Mouse (Mus musculus) stomach, embryonic 16.5 days (tissue): Measurements from ENCODE around the gene Gm48551. TPM values are rescaled to one million over a fixed set of nuclear protein-coding genes. Genes with fewer than 3 reads are reported as not detected.

Source experiments
- ATAC-seq: fragments of 200-750 bp; cut with Nextera tagmentation; 2 replicates; pipeline ENCODE4 v1.8.0; 2017; ENCODE audit warnings: moderate number of reproducible peaks, moderate TSS enrichment; ENCODE audit not compliant: insufficient read depth, low FRiP score
- H3K27ac ChIP-seq: fragments of 300-500 bp; sonication (generic); 2 replicates; pipeline ENCODE4 v1.5.1; 2014; ENCODE audit warnings: low read length
- H3K27me3 ChIP-seq: fragments of 300-500 bp; sonication (generic); 2 replicates; pipeline ENCODE4 v1.6.1; 2014; ENCODE audit warnings: low read length, control low read depth, mixed read lengths; ENCODE audit not compliant: control insufficient read depth, insufficient read depth
- H3K36me3 ChIP-seq: fragments of 300-500 bp; sonication (generic); 2 replicates; pipeline ENCODE4 v1.6.1; 2014; ENCODE audit warnings: low read length; ENCODE audit not compliant: control insufficient read depth, insufficient read depth
- H3K4me1 ChIP-seq: fragments of 300-500 bp; sonication (generic); 2 replicates; pipeline ENCODE4 v1.6.1; 2014; ENCODE audit warnings: low read length, control low read depth, mixed read lengths; ENCODE audit not compliant: control insufficient read depth, insufficient read depth
- H3K4me2 ChIP-seq: fragments of 300-500 bp; sonication (generic); 2 replicates; pipeline ENCODE4 v1.6.1; 2014; ENCODE audit warnings: low read depth, low read length, mixed read lengths
- H3K4me3 ChIP-seq: fragments of 300-500 bp; sonication (generic); replicated peaks from 2 replicates; pipeline ENCODE4 v1.5.1; 2014; ENCODE audit warnings: mild to moderate bottlenecking, low read length
- H3K9ac ChIP-seq: fragments of 300-500 bp; sonication (generic); 2 replicates; pipeline ENCODE4 v1.6.1; 2014; ENCODE audit warnings: low read length
- H3K9me3 ChIP-seq: fragments of 300-500 bp; sonication (generic); replicated peaks from 2 replicates; pipeline ENCODE4 v1.6.1; 2016; ENCODE audit warnings: low read length, control low read depth; ENCODE audit not compliant: control insufficient read depth
- WGBS: fragments of 180-500 bp; shearing (Covaris S2); extraction: QIAGEN DNeasy Blood & Tissue Kit; methylation state at CpG from one replicate; pipeline ENCODE4 v1.1.7; 2014; 5-methylcytosine and 5-hydroxymethylcytosine counted together
- polyA plus RNA-seq: library from polyadenylated mRNA; unstranded; fragments of >200 nt; fragmentation: Nextera tagmentation; extraction: Ambion mirVana; gene quantifications from 2 replicates; pipeline ENCODE4 v1.2.1, GENCODE M21; 2015

The Gm48551 gene
- polyA plus RNA-seq, 1 experiment from 2014 or later = 3.0 TPM

DNA sequence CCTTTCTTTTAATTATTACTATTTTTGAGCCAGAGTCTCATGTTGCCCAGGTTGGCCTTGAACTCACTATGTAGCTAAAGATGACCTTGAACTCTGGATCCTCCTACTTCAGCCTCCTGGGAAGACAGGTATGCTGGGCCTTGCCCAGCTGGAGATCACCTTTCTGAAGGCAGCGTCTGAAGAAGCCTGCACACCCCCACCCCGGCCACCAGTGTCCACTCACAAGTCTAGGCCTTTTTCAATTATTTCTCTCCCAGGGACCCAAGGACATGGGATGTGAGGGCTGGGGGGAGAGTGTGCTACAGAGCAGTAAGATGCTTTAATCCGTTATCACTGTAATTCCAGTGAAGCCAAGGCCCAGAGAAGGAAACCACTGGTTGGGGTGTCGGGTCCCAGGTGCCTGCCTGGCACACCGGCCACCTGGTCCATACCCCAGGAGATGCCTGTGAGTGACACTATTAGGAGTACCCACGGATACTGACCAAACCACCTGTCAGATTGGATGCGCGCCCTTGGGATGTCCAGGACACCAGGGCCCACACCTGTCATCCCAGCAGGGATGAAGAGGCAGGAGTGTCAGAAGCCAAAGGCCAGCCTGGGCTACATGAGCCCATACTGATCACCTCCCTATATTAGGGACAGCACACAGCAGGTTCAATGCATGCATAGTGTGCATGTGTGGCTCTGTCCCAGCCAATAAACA is 43.7 kb downstream of the Gm48551 start:
- Histone ChIP-seq H3K4me1 (peaks cover 38% of the 10 kb centered on the region), H3K9ac (no peak overlapping the region), H3K9me3 (no peaks in the 10 kb centered on the region), H3K27me3 (no peaks in the 10 kb centered on the region), H3K27ac (no peak overlapping the region), H3K4me2 (no peak overlapping the region), H3K4me3 (no peak overlapping the region), H3K36me3 (no peaks in the 10 kb centered on the region)
- 80% methylated on average over 8 of the region's 8 CpGs for WGBS
- ATAC-seq = no peak

DNA sequence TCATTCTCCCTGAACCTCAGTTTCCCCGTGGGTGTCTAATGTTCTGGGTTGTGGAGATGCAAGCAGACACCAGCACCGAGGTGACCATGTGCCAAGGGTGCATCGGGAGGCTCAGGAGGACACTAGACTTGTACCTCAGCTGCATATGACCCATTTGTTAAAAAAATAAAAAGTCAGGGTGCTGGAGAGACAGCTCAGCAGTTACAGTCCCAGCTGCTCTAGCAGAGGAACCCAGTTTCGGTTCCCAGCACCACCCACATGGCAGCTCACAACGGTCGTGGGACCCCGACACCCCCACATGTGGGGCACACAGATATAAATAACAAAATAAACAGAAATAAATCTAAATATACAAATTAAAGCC is 44.2 kb downstream of the Gm48551 start:
- H3K4me3 ChIP-seq = no peak overlapping the region
- no peak overlapping the region for H3K9ac ChIP-seq
- peaks cover 43% of the 10 kb centered on the region for H3K4me1 ChIP-seq
- no peaks in the 10 kb centered on the region for H3K9me3 ChIP-seq
- ATAC-seq = no peak
- no peak overlapping the region for H3K4me2 ChIP-seq
- no peaks in the 10 kb centered on the region for H3K36me3 ChIP-seq
- no peak overlapping the region for H3K27ac ChIP-seq
- no peaks in the 10 kb centered on the region for H3K27me3 ChIP-seq
- 87% methylated on average over 7 of the region's 7 CpGs for WGBS

DNA sequence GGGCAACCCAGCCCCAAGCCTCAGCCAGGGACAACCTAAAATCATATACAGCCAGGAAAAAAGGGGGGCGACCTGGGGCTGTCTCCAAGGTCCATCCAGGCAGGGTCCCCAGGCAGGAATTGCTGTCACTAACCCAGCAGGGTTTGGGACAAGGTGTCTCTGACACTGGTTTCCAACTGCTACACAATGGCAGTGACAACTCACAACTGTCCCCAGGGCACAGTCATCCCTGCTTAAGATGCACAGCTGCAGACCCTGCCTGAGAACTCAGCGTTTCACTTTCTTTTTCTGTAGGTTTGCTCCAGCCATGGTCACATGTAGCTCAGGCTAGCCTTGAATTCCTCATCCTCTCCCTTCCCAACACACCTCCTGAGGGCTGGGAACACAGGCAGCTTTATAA is 44.8 kb downstream of the Gm48551 start:
- Histone ChIP-seq H3K4me1 (peaks cover 41% of the 10 kb centered on the region), H3K4me3 (peak overlapping the region; percentile 76; the same call in 1 of the 2 replicates)

DNA sequence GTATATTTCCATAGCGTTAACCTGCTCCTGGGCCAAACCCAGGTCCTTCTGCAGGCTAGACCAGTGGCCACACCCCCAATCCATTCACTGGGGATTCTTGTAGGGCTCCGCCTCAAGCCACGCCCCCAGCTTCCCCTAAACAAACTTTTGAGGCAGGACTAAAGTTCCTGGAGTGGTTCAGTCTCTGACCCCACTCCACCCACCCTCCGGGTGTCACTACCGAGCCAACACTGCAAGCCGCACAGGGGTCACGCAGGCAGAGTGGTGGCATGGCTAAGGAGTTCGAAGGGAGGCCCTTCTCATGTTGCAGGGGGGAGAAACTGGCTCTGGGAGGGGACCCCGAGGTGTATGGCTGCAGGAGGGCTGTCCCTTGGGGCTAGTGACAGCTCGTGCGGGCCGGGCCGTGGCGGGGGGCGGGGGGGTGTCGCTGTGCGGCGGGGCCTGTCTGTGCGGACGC is 45.4 kb downstream of the Gm48551 start:
- Histone ChIP-seq H3K36me3 (no peaks in the 10 kb centered on the region), H3K27ac (peak overlapping the region; percentile 91), H3K9ac (peak overlapping the region; percentile 82), H3K4me2 (peak overlapping the region; percentile 93), H3K9me3 (no peaks in the 10 kb centered on the region), H3K27me3 (no peaks in the 10 kb centered on the region), H3K4me1 (peaks cover 37% of the 10 kb centered on the region), H3K4me3 (peak overlapping the region; percentile 76)
- ATAC-seq = peak; percentile 41
- under 1% methylated on average over 19 of the region's 20 CpGs for WGBS

More for the DNA sequence above, 44.8 kb downstream of the Gm48551 start:
- H3K27ac ChIP-seq = peak overlapping the region; percentile 35; the same call in 1 of the 2 replicates
- H3K27me3 ChIP-seq = no peaks in the 10 kb centered on the region
- no peaks in the 10 kb centered on the region for H3K9me3 ChIP-seq
- H3K36me3 ChIP-seq = no peaks in the 10 kb centered on the region
- no peak overlapping the region for H3K9ac ChIP-seq
- peak overlapping the region; percentile 93 for H3K4me2 ChIP-seq
- WGBS = 34% methylated on average over 2 of the region's 2 CpGs
- ATAC-seq = no peak

DNA sequence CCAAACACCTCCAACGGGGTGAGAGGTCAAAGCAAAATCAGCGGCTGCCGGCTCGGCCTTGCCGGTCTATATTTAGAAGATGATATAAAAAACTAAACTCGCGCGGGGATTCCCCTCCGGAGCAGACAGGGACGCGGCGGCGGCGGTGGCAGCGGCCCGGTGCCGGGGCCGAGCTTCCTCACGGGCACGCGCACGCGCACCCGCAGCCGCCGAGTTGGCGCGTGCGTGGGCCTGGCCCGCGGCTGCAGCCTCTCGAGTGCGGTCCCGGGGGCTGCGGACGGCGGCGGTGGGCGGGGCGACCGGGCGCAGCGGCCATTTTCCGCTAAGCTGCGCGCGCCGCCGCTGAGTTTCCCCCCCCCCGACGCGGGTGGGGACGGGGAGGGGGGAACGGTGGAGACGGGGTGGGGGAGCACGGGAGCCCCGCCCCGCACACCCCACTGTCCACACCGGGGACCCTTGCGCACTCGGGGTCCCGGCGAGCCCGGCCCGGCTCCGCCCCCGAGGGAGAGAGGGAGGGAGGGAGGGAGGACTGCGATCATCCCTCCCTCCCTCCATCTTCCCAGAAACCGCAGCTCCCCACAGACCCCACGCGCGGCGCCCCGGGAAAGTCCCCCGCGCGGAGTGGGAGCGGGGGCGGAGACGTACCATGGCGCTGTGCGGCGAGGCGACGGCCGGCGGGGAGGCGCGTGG is 46.0 kb downstream of the Gm48551 start:
- H3K9ac ChIP-seq = peak overlapping the region; percentile 82
- H3K4me2 ChIP-seq = peak overlapping the region; percentile 93
- H3K27ac ChIP-seq = peak overlapping the region; percentile 91
- H3K4me3 ChIP-seq = peak overlapping the region; percentile 76
- ATAC-seq = peak; percentile 7; the same call in 1 of the 2 replicates
- no peaks in the 10 kb centered on the region for H3K9me3 ChIP-seq
- H3K4me1 ChIP-seq = peaks cover 35% of the 10 kb centered on the region
- no peaks in the 10 kb centered on the region for H3K36me3 ChIP-seq
- under 1% methylated on average over 54 of the region's 89 CpGs for WGBS
- no peaks in the 10 kb centered on the region for H3K27me3 ChIP-seq

DNA sequence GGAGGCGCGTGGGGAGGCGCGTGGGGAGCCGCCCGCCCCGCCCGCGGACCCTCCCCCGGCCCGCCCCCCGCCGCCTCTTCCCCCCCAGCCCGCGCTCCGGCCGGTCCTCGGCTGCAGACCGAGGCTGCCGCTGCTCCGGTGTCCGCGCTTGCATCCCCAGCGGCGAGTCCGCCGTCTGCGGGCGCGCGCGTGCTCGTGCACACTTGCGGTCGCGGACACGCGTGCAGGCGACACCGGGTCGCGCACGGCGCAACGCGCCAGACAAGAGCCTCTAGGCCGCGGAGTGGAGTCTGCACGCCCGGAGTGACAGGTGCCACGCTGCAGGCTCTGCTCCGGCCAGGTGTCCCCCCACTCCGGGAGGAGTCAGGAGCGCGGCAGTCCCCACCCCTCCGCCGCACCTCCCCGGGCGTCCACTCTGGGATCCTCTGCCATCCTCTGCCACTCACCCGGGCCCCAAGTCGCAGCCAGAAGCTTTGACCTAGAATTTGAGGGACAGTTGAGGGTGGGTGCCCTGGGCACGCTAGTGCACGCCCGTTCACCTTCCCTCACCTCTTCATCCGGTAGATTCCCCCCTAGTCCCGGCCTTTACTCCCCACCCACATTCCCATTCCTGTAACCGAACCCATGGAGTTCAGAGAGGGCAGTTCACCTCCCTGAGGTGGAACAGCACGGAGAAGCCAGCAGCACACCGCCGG is 46.7 kb downstream of the Gm48551 start:
- Histone ChIP-seq H3K36me3 (no peaks in the 10 kb centered on the region), H3K4me3 (peak overlapping the region; percentile 76), H3K27ac (peak overlapping the region; percentile 91), H3K4me1 (peaks cover 31% of the 10 kb centered on the region), H3K27me3 (no peaks in the 10 kb centered on the region), H3K4me2 (peak overlapping the region; percentile 93), H3K9me3 (no peaks in the 10 kb centered on the region), H3K9ac (peak overlapping the region; percentile 82)
- peak; percentile 4; the same call in 1 of the 2 replicates for ATAC-seq
- WGBS = under 1% methylated on average over 55 of the region's 70 CpGs

DNA sequence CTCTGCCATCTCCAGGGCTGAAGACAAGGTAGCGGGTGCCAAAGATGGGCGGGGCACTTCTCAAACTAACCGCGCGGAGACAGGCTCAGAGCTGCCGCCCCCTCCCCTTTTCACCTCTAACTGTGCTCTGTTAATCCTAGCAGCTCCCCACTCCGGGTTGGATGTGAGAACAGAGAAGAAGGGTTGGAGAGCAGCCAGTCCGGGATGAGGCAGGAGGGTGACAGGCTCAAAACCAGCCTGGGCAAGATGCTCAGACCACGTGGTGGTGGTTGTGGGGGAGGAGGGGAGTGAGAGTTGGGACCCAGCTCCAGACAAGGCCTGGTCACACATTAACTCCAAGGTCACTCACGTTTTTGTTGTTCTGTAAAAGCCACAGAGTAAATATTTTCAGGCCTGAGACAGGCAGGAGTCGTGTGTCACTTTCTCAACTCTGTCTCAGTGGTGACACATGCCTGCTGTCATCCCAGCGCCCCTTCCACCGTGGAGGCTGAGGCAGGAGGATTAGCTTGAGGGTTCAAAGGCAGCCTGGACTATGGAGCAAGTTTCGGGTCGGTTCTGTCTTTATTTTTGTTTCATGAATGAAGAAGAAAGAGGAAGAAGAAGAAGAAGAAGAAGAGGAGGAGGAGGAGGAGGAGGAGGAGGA is 47.4 kb downstream of the Gm48551 start:
- no peaks in the 10 kb centered on the region for H3K27me3 ChIP-seq
- H3K36me3 ChIP-seq = no peaks in the 10 kb centered on the region
- peaks cover 31% of the 10 kb centered on the region for H3K4me1 ChIP-seq
- H3K9me3 ChIP-seq = no peaks in the 10 kb centered on the region
- peak overlapping the region; percentile 76 for H3K4me3 ChIP-seq
- no peak for ATAC-seq
- H3K4me2 ChIP-seq = peak overlapping the region; percentile 93
- no peak overlapping the region for H3K9ac ChIP-seq
- WGBS = 17% methylated on average over 15 of the region's 15 CpGs
- peak overlapping the region; percentile 91 for H3K27ac ChIP-seq

DNA sequence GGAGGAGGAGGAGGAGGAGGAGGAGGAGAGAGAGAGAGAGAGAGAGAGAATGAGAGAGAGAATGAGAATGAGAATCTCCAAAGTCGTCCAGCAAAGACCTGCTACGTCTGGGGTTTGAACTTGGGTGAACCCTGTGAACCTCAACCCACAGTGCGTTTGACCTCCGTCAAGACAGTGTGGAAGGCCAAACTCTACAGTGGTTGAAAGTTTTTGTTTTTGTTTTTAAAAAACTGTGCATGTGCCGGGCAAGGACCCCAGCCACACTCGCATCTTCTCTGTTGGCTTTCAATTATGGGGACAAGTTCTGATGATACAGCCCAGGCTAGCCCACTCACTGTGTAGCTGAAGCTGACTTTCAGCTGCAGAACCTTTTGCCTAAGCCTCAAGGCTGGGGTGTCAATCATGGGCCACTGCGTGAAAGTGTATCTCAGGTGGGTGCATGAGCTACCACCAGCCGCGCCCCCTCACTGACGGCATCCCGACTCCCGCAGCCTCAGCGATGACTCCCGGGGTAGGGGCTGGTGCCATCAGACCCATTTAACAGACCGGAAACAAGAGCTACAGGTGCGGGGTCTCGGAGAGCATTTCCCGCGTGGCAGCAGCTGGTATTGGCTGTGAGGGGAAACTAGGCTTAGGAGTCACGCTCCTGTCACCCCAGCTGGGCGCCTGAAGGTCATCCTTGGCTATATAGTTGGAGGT is 48.1 kb downstream of the Gm48551 start:
- Histone ChIP-seq H3K27ac (no peak overlapping the region), H3K4me3 (peak overlapping the region; percentile 18; the same call in 1 of the 2 replicates), H3K9me3 (no peaks in the 10 kb centered on the region), H3K9ac (no peak overlapping the region), H3K27me3 (no peaks in the 10 kb centered on the region), H3K4me2 (peak overlapping the region; percentile 45), H3K36me3 (no peaks in the 10 kb centered on the region), H3K4me1 (peaks cover 29% of the 10 kb centered on the region)
- 61% methylated on average over 21 of the region's 21 CpGs for WGBS
- no peak for ATAC-seq
